Mouse (Mus musculus) bone marrow macrophage, adult 2 months (primary cell): Measurements from ENCODE around the gene Naip5. TPM values are rescaled to one million over a fixed set of nuclear protein-coding genes. Genes with fewer than 3 reads are reported as not detected.
"Not testable (repeated sequence)": the region's sequence is repeated elsewhere in the genome, so short reads cannot be mapped to it uniquely, and the experiment has no call there.

ENCODE experiments used
- H3K27ac ChIP-seq: 2 replicates; pipeline ENCODE4 v1.5.1; 2012; ENCODE audit warnings: low read depth, low read length; ENCODE audit not compliant: insufficient read depth
- H3K4me1 ChIP-seq: 2 replicates; pipeline ENCODE4 v1.6.1; 2012; ENCODE audit warnings: low read length; ENCODE audit not compliant: control insufficient read depth, insufficient read depth
- H3K4me3 ChIP-seq: 2 replicates; pipeline ENCODE4 v1.5.1; 2012; ENCODE audit warnings: mild to moderate bottlenecking, low read length, moderate library complexity; ENCODE audit not compliant: insufficient read depth
- CTCF ChIP-seq: IDR thresholded peaks from 2 replicates; pipeline ENCODE4 v1.5.1; 2012; ENCODE audit warnings: low read depth, mild to moderate bottlenecking, low read length, moderate library complexity
- POLR2A ChIP-seq: IDR thresholded peaks from 2 replicates; pipeline ENCODE4 v1.6.1; 2012; ENCODE audit warnings: mild to moderate bottlenecking, low read depth, low read length, borderline replicate concordance
- polyA plus RNA-seq: library from polyadenylated mRNA; stranded (reverse); fragments of >200 nt; gene quantifications from 2 replicates; pipeline ENCODE4 v1.2.4, GENCODE M21; 2012; ENCODE audit not compliant: missing spikeins, insufficient read depth, insufficient read length

The Naip5 gene
- 33.6 and 33.7 TPM in 2 replicates for polyA plus RNA-seq

DNA sequence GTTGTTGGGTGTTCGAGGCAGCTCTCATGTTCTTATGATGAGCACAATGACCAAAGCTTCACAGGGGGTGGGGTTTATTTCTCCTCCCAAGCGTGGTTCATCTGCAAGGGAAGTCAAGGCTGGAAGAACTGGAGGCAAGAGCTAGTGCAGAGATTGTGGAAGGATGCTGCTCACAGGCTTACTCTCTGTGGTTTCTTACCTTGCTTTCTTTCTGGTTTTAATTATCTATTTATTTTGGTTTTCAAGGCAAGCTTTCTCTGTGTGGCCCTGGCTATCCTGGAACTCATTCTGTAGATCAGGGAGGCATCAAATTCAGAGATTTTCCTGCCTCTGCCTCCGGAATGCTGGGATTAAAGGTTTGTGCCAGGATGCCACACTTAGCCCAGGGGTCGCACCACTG, at the start of gene Naip5:
Naip5 (minus strand) TSS at position 101 of the 400 bp plus-strand sequence.
- Histone ChIP-seq H3K27ac (peak within 1 kb of the TSS; percentile 81), H3K4me3 (peak within 1 kb of the TSS; percentile 78)
- H3K4me1 ChIP-seq, result not testable (repeated sequence)

DNA sequence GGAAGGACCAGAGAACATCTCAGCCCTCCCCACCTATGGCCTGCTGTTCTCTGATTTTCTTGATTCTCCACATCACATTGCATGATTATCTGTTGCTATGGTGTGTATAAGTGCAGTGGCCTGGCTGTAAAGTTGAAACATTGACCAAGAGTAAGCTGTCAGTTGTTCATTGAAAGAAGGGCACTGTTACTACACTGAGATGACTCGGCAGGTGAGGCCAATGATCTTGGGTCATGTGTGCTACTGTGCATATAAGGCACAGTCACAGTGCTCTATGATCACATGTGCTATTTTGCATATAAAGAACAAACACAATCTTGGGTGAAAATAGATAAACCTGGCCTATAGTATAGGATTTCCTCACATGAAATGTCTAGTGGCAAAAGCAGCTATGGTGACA, 38.5 kb upstream of the Naip5 start:
- no peaks in the 10 kb centered on the region for H3K4me1 ChIP-seq
- H3K4me3 ChIP-seq, result no peak overlapping the region
- no peak overlapping the region for H3K27ac ChIP-seq
- TF ChIP-seq CTCF (no peak), POLR2A (no peak)

DNA sequence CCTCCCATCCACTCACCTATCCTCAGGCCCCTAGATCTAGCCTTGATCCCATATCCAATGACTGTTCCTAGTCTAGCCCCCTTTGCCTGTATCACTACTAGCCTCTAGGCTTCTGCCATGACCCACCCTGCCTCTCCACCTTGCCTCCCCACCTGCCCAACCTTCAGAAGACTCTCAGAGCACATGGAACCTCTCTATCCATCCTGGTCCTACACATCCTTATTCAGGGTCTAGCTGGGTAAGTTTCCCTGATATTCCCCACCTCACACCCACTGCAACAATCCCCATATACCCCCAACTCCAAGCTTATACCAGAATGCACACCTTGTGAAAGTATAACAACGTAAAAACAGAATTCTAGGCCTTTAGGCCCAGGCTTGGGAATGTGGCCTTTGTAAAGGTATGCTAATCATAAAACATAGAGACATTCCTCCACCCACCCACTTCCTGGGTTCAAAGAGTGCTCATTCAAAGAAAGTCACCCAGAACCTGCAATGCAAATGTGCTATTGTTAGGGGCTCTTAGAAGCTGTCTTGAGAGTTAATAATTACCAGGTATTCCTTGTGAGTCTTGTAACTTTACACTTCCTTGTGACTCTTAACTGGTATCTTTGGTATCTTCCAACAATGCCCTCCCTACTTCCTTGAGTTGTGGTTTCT, 25.5 kb upstream of the Naip5 start:
- H3K4me1 ChIP-seq, H3K27ac ChIP-seq, H3K4me3 ChIP-seq: not testable (repeated sequence)

DNA sequence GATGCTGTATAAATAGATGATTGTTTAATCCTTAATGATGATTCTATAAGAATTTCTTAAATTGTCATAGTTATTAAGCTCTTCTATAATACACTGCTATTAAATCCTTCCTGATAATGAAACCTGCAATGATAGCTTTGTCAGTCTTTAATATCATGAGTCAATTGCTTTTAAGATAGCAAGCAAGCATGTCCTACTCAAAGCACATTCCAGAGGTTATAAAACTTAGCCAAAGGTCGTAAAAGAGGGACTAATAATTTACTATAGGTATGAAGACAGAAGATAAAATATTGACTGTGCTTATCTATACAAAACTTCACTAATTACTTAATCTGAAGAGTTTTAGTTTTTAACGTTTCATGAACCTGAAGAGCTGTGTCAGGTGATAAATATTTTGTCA, 10.9 kb upstream of the Naip5 start:
- H3K4me3 ChIP-seq, H3K4me1 ChIP-seq, H3K27ac ChIP-seq: not testable (repeated sequence)

DNA sequence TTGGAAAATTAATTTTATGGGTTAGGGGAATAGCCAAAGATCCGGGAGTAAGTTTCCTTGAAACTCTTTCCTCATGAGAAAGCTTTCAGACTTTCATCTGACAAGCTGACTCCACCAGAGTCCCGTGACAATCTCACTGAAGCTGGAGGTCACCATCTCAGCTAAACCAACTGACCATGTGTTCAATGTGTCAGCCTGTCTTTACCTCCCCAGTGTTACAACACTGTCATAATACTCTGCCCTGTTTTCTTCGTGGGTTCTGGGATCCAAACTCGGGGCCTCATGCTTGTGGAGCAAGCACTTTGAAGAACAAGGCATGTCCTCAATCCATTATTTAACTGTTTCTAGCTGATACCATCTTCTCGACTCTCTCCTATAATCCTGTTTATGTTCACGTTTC, 9.8 kb upstream of the Naip5 start:
- H3K27ac ChIP-seq, H3K4me1 ChIP-seq, H3K4me3 ChIP-seq: not testable (repeated sequence)

DNA sequence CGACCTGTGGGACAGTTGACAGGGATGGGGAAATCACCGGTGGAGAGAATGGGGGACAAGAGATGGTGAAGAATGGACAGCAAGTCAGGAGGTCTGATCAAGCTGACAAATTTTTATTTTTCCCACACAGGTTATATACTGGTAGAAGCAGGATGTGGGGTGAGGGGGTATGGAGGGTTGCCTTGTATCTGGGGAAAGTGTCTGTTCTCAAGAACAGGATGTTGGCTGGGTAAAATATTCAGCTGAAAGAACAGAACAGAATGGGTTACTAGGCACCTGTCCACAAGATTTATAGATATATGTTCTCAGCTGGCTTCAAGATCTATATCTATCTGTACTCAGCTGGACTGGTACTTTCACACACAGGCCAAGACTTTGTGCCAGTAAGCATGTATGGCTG, 5.8 kb upstream of the Naip5 start:
- H3K27ac ChIP-seq, H3K4me3 ChIP-seq, H3K4me1 ChIP-seq: not testable (repeated sequence)

DNA sequence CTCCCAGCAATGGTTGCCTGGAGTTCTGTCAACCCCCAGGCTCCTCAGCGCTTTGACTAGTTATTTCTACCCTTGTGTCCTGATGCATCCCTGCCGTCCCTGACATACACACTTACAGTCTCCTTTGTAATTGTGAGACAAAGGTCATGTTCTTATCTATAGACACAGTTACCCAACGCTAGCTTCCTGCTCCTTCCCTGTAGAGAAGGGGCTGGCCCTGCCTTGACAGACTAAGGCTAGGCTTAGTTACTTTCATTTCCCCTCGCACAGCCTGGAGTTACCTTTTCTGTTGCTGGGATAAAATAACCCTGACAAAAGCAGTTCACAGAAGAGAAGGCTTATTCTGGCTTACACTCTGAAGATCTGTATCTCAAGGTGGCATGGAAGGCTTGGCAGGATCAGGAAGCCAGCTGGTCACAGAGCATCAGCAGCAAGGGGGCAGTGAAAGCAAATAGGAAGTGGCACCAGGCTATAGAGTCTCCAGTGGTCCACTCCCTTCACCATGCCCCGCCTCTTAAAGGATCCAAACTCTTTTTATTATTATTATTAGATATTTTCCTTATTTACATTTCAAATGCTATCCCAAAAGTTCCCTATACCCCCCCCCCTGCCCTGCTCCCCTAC, 885 bp upstream of the Naip5 start:
- H3K4me1 ChIP-seq, result not testable (repeated sequence)
- Histone ChIP-seq H3K27ac (peak overlapping the region; percentile 81), H3K4me3 (peak overlapping the region; percentile 78)

DNA sequence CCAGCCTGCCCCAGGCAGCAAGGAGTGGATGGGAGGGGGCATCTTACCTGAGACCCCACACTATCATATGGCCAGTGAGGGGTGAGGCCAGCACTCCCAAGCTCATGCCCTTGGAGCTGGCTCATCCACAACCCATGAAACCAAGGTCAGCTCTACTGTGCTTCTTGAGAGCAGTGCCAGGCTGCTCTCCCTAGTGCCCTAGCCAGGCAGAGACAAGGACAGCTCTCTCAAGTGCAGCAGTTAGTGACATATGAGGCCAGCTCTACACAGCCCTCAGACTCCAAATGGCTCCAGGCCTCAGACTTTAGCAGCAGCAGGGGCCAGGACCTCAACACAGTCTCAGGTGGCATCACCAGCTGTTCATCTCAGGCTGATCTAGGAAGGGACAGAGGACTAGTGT, 2.4 kb downstream of the Naip5 start:
- H3K4me1 ChIP-seq, result peaks cover 3% of the 10 kb centered on the region; the same call in 1 of the 2 replicates
- H3K27ac ChIP-seq, result no peak overlapping the region
- no peak overlapping the region for H3K4me3 ChIP-seq
- TF ChIP-seq CTCF (no peak), POLR2A (no peak)

DNA sequence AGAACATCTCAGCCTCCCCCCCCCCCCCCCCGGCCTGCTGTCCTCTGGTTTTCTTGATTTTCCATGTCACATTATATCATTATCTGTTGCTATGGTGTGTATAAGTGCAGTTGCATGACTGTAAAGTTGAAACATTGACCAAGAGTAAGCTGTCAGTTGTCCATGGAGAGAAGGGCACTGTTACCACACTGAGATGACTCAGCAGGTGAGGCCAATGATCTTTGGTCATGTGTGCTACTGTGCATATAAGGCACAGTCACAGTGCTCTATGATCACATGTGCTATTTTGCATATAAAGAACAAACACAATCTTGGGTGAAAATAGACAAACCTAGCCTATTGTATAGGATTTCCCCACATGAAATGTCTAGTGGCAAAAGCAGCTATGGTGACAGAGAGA, 32.4 kb downstream of the Naip5 start:
- H3K27ac ChIP-seq, H3K4me3 ChIP-seq, H3K4me1 ChIP-seq: not testable (repeated sequence)

DNA sequence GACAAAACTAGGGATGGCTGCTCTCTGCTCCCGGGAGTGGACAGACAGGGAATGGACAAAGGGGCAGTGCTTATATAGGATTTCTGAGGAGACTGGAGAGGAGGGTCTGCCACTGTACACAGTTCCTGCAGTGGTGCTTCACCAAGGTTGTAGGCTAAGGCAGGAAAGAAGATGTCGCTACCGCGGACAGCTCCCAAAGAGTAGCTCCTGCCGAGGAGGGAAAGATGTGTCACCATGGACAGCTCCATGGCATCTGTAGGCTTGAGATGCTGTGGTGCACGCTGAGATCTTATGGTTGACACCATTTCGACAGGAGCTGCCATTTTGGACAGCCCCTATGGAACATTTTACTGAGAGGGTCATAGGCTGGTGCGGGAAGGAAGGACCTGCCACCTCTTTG, 35.6 kb downstream of the Naip5 start:
- H3K4me1 ChIP-seq, result peaks cover 5% of the 10 kb centered on the region
- no peak overlapping the region for H3K27ac ChIP-seq
- H3K4me3 ChIP-seq, result no peak overlapping the region
- TF ChIP-seq POLR2A, result no peak
- TF ChIP-seq CTCF, result no peak

DNA sequence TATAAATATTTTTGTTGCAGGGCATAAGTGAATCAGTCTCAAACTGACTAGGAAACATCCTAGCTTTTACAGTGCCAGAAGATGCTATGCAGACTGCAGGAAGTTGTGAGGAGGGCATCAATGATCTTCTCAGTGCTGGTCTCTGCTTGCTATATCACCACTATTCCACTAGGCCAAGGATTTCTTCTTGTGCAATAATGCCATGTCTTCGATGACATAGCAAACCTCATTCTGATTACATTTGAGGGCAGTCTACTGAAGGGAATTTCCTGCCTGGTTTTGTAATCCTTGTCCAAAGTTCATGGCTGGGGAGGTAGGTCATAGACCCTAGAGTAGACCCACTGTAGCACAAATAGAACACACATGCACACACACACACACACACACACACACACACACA, 42.8 kb downstream of the Naip5 start:
- no peak overlapping the region for H3K27ac ChIP-seq
- TF ChIP-seq POLR2A (no peak), CTCF (no peak)
- H3K4me1 ChIP-seq, result peaks cover 21% of the 10 kb centered on the region
- H3K4me3 ChIP-seq, result no peak overlapping the region

DNA sequence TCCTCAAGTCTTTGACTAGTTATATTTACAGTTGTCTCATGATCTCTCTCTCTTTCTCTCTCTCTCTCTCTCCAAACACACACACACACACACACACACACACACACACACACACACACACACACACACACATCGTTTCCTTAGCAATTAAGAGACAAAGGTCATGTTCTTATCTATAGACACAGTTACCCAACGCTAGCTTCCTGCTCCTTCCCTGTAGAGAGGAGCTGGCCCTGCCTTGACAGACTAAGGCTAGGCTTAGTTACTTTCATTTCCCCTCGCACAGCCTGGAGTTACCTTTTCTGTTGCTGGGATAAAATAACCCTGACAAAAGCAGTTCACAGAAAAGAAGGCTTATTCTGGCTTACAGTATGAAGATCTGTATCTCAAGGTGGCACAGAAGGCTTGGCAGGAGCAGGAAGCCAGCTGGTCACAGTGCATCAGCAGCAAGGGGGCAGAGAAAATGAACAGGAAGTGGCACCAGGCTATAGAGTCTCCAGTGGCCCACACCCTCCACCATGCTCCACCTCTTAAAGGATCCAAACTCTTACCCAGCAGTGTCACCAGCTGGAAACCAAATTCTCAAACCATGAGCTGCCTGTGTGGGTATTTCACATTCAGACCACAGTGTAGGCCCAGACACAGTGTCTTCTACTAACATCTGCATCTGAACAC, 44.3 kb downstream of the Naip5 start, which contains the start of gene Naip2:
Naip2 (minus strand) TSS at position 434 of the 675 bp plus-strand sequence.
- H3K27ac ChIP-seq, result peak within 1 kb of the TSS; percentile 72
- H3K4me1 ChIP-seq, result peaks cover 26% of the 10 kb centered on the region
- H3K4me3 ChIP-seq, result peak within 1 kb of the TSS; percentile 62
